Mouse (Mus musculus): ENCODE data around the gene Prr15.

Prr15 gene

DNA sequence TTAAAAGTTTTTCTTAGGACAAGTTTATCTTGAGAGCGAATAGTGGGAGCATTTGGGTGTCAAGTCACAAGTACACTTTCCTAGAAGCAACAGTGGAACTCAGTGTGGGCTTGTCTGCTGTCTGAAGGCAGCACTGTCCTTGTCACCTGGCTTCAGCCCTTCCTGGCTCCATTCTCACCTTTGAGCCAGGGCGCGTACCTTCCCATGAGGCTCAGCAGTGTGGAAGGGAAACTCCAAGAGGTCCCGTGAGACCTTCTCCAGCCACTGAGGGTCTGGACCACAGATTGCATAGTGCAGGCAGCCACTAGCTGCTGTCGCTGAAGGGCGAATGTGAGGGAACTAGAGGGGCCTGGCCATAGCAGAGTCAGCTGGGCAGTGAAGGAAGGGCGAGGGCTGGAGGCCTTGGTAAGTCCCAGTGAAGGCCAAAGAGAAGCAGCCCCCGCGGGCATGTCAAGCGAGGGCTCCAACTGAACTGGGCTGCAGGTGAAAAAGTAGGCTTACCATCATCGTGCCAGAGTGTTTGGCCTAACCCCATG lies 7.5 kb downstream of the Prr15 start:
- no peak for DNase-seq

DNA sequence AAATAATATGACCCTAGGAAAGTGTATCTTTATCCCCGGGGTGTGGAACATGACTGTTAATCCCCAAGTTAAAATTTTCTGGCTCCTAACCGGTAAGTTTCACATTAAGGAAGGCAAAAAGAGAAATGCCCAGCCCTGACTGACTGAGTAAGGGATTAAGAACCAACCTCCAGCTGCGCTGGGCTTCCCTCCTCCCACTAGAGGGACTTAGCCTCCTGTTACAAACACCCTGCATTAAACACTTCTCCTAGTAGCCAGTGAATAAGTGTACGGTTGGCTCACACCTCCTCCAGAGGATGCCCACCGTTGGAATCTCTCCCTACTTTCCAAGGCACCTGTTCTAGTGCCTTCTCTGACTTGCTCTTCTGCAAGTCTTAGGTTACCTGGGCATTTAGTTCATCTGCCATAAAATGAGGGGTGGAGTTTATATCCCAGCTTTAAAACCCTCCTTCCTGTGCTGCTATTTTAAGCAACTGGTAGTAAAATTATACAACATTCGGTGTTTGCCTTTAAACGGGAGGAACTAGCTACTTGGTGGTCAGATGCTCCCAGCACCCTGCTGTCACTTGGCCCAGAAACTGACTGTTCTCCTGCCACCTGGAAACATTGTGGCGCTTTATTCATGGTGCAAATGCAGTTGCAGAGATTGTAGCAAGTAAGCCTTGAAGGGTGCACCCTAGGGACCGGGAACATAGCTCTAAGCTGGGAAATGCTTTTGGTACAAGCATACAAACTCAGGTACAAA lies 8.2 kb downstream of the Prr15 start:
- DNase-seq = no peak

- no peak for DNase-seq
Measured at GRCm38 (mm10) chr6:54337321-54337720, 11.7 kb downstream of the Prr15 start.

- DNase-seq = no peak
Measured at GRCm38 (mm10) chr6:54341133-54341532, 15.5 kb downstream of the Prr15 start.

DNA sequence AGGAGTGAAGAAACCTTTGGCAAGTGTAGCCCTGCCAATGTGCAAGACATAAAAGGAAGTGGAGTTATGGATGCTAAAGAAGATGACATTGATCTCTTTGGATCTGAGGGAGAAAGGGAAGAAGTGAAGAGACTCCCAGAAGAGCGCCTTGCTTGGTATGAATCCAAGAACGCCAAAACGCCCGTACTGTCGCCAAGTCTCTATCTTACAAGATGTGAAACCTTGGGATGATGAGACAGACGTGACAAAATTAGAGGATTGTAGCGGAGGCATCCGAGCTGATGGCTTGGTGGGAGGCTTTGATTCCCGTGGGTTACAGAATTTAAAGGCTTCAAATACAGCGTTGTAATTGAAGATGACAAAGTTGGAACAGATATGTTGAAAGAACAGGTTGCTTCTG lies 16.6 kb downstream of the Prr15 start:
- no peak for DNase-seq

GRCm38 (mm10) chr6:54351860-54352259 lies 26.2 kb downstream of the Prr15 start:
- no peak for DNase-seq

GRCm38 (mm10) chr6:54352931-54353690 lies 27.5 kb downstream of the Prr15 start:
- no peak for DNase-seq

DNA sequence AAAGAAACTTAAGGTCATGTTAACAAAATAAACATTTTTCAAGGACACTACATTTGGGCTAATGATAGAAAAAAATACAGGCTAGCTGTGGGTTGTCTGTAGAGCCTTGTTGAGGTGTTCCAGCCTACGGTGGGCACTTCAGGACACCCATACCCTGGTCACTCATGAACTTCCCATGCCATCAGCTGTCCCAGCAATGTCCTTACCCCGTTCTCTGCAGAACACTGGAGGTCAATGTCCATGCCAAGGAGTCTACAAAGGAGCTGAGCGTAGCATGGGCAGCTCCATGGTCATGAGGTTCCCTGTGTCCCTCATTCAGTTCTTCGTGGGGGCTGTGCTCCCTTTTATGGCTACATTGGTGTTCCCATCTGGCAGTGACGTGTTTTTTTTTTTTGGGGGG lies 28.1 kb downstream of the Prr15 start:
- no peak for DNase-seq

DNA sequence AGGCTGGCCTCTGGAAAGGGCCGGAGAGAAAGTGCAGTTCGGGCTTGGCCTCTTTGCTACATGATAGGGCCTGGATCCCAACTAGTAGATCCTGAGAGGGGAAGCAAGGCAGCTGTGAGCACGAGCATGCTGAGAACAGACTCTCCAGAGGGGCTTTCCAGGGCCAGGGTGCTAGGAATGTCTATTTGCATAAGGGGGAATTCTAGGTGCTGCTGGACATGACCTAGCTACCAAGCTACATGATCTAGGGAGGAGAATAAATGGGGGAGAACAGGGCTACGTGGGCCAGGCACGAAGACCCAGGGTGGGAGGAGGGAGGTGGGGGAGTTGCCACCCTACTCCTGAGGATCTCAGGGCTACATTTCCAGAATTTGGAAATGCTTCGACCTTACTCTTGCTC lies 30.0 kb downstream of the Prr15 start:
- no peak for DNase-seq

GRCm38 (mm10) chr6:54362526-54363324 lies 37.1 kb downstream of the Prr15 start:
- DNase-seq = no peak

DNA sequence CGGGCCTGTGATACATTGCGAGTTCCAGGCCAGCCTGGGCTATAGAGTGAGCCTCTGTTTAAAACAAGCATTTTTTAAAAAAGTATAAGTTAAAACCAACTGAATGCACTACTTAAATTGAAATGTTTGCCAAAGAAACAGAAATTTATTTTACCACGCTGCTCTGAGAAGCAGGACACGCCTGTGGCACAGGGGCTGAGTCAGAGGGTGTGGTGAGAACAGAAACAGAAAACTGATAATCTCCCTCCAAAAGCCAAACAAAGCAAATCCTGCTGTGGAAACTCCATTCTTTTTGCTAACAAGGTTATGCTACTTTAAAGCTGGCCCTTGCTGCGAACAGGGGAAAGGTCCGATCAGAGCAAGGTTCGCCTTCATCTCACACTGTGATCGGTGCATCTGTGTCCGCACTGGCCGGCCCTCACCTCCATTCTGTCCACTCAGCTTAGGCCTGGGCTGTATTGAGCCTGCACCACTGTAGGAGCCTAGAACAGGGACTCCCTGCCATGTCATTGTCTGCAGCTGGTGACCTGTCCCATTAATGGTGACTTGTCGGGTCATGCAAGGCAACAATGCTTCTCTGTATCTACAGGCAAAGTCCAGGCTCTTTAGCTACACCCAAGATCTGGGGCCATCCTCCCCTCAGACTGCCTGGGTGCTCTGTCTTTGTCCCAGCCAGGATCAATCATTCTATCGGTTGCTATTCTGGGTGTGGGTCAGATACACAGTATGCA lies 38.9 kb downstream of the Prr15 start:
- no peak for DNase-seq

GRCm38 (mm10) chr6:54366607-54367006 lies 41.0 kb downstream of the Prr15 start:
- no peak for DNase-seq

DNA sequence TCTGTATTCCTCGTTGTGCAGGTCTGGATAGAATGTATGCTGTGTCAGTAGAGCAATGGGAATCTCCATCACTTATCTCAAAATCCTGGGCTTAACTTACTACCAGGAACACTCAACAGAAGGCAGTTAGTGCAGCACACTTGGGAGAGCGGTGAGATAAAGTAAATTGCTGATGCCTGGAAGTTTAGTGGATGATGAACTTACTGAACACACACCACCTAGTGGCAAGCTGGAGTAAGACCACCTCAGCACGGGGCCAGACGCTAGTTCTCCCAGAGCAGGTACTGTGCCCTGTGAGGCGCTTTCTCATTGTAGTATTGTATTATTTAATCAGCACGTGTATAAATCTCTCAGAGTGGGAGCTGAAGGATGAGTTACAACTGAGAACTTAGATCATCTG lies 42.4 kb downstream of the Prr15 start:
- peak; percentile 8 for DNase-seq

DNA sequence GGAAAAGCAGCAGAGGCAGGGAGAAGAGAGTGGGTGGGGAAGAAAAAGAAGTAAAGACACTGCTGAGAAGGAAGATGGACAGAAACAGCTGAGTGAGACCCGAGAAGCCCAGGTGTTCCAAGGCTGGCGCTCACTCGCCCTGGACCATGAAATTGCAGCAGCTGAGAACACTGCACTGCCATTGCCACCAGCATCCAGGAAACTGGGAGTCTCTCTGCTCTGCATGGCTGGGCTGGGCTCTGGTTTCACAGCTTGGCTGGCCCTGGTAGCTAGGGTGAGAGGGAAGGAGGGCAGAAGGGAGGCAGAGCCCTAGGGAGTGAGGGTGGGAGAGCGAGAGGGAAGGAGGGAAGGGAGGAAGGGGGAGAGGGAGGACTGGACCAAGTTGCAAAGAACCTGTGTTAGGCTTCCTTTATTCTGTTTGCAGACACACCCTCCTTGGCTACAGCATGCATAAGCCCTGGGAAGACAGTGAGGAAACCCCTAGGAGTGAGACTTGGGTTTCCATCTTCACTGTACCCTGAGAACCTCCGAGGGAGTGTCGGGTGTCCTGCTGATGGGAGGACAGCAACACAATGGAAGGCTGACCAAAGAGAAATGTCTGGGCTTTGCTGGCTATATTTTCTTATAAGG lies 44.4 kb downstream of the Prr15 start:
- DNase-seq = no peak

- no peak for DNase-seq
Measured at GRCm38 (mm10) chr6:54371874-54372273, 46.2 kb downstream of the Prr15 start.

DNA sequence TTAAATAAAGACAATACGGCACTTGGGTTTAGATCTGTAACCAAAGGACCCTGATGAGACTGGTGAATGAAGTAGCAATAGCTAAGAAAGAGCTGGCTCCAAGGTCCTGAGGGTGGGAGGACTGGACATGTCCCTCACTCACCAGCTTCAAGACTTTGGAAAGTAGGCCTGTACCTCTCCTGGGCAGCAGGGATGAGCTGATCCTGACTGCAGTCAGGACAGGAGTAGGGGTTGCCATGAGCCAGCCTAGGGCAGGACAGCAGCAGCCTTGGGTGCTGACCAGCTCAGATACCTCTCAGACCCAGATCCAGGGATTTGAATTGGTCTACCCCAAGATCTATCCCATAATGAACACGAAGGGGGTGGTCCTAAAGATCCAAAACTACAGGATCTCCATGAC lies 53.7 kb downstream of the Prr15 start:
- DNase-seq = no peak
